Mouse (Mus musculus): ENCODE measurements around the gene Clec9a. TPM values are rescaled to one million over a fixed set of nuclear protein-coding genes. Genes with fewer than 3 reads are reported as not detected.

The Clec9a gene
- polyA plus RNA-seq, 1 experiment = 0.33 TPM

DNA sequence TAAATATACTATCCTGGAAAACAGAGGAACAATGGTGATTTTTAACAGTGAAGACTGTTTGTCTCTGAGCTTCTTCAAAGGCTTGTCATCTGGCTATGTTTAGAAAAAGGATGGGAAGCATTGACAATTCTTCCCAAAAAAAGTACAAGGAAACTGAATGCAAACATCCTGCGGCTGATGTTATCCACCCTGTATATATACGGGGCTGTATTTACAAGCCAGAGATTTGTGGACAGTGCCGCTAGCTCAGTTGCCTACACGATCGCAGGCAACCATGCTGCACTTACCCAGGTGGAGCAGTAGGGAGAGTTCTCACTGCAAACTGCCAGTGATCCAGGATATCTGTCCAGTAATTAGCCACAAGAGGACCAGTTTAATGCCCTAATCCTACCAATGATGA lies 16.6 kb downstream of the Clec9a start:
- TF ChIP-seq POLR2A (IDR thresholded peaks at IDR 0.05; ENCODE audit: borderline replicate concordance, extremely low read depth, insufficient read depth, insufficient read length, poor library complexity, severe bottlenecking) (no peak), CTCF (IDR thresholded peaks at IDR 0.05; ENCODE audit: borderline replicate concordance, extremely low read depth, insufficient read depth, insufficient read length) (no peak)
- DNase-seq (ENCODE audit: low read depth) = no peak

DNA sequence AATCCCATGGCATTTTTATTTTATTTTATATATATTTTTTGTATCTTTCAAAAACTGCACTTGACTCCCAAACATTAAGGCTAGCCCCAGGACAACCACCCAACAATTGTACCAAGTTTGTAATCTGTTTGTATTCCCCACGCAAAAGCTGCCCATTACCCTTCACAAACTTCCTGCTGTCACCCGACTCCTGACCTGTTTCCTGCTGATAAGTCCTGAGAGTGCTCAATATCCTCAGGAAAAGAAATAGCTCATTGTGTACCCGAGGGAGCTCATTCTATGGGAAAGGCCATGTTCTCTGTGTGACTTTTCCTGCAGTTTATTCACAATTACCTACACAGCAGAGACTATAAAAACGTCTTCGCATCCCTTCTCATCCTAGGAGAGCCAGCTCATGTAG lies 17.1 kb downstream of the Clec9a start:
- no peak for TF ChIP-seq POLR2A (IDR thresholded peaks at IDR 0.05; ENCODE audit: borderline replicate concordance, extremely low read depth, insufficient read depth, insufficient read length, poor library complexity, severe bottlenecking)
- TF ChIP-seq CTCF (IDR thresholded peaks at IDR 0.05; ENCODE audit: borderline replicate concordance, extremely low read depth, insufficient read depth, insufficient read length) = no peak
- DNase-seq (ENCODE audit: low read depth) = no peak

DNA sequence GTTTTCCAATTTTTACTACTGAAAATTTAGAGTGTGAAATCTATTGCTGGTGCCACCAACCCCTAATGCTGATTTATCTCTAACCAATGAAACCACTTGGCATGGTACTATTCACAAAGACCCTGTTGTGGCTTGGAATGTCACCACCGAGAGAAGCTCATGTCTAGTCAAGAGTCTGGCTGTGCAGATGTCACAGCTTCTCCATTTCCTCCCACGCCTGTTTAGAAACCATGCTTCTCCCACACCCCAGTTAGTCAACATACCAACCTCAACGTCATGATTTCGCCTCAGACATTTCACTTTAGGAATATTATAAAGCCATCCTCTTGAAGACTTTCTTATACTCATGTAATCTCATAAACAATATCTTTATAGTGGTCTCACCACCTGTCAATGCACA lies 18.6 kb downstream of the Clec9a start:
- DNase-seq (ENCODE audit: low read depth) = no peak
- TF ChIP-seq CTCF (IDR thresholded peaks at IDR 0.05; ENCODE audit: borderline replicate concordance, extremely low read depth, insufficient read depth, insufficient read length) = no peak
- TF ChIP-seq POLR2A (IDR thresholded peaks at IDR 0.05; ENCODE audit: borderline replicate concordance, extremely low read depth, insufficient read depth, insufficient read length, poor library complexity, severe bottlenecking) = no peak

DNA sequence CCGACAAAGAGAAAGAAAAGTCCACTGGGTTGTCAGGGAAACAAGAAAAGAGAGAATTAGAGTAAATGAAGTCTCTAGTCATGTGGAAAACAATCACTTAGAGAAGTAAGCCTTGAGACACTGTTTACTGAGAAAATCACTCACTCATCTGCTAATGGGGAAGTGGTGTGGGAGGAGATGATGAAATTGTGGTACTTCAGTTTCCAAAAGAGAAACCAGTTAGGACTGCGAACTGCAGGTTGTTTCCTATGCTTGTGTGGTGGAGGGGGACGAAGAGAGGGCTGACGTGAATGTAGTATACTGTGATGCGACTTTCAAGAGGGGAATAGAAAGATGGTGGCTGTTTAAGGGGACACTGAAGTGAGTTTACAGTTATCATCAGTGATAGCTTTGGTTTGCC lies 25.6 kb downstream of the Clec9a start:
- TF ChIP-seq CTCF (IDR thresholded peaks at IDR 0.05; ENCODE audit: borderline replicate concordance, extremely low read depth, insufficient read depth, insufficient read length) (no peak), POLR2A (IDR thresholded peaks at IDR 0.05; ENCODE audit: borderline replicate concordance, extremely low read depth, insufficient read depth, insufficient read length, poor library complexity, severe bottlenecking) (no peak)
- DNase-seq (ENCODE audit: low read depth) = peak; percentile 10

DNA sequence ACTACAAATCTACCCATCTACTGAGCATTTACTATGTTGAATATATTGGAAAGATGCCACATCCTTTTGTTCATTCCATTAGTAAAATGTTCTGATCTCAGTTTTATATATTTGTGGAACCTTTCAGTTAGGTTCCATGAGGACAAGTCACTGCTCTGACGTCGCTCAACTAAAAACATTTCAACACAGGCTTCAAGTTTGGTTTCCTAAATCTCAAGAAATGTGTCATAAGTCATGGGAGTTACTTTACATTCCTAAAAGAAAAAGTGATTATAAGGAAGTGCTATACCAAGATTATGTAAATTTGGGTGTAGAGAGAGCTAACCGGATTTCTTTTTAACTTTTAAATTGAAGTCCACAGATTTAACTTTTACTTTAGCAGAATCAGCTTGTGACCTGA lies 27.4 kb downstream of the Clec9a start:
- TF ChIP-seq CTCF (IDR thresholded peaks at IDR 0.05; ENCODE audit: borderline replicate concordance, extremely low read depth, insufficient read depth, insufficient read length) (no peak), POLR2A (IDR thresholded peaks at IDR 0.05; ENCODE audit: borderline replicate concordance, extremely low read depth, insufficient read depth, insufficient read length, poor library complexity, severe bottlenecking) (no peak)

DNA sequence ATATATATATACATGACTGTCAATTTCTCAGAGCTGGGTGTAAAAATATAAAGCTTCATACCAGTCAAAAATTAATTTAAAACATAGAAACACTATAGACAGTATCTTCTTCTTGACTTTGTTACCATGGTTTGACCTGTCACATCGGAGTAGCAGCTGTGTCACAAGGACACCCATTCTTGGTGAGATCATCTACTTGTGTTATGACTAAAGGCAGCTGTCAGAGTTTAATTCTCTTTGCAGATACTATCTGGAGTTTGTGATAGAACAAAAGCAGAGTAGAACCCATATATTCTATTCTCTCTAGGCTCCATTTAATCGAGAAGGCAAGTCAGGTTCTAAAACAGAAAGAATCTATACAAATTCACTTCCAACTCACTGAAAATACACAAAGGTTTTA lies 29.4 kb downstream of the Clec9a start:
- no peak for DNase-seq (ENCODE audit: low read depth)
- TF ChIP-seq CTCF (IDR thresholded peaks at IDR 0.05; ENCODE audit: borderline replicate concordance, extremely low read depth, insufficient read depth, insufficient read length) (no peak), POLR2A (IDR thresholded peaks at IDR 0.05; ENCODE audit: borderline replicate concordance, extremely low read depth, insufficient read depth, insufficient read length, poor library complexity, severe bottlenecking) (no peak)

More for the DNA sequence above, 27.4 kb downstream of the Clec9a start:
- DNase-seq (ENCODE audit: low read depth) = no peak

DNA sequence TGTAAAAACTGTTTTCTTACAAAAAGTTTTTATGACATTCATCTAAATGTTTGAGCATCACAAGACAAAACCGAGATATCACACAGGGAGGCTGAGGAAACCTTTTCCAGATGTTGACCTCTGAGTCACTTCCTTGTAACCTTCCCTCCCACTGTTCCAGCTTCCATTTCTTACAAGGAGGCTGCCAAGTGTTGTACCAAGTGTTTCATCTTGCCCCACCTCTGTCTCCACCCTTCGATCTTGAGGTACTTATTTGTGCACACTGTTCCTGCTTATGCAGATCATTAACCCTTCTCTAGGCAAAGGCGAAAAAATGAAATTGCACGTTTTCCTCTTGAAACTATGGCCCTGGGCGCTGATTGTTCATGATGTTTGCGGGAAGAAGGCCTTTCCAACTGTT lies 41.1 kb downstream of the Clec9a start:
- DNase-seq (ENCODE audit: low read depth) = peak; percentile 3
- no peak for TF ChIP-seq POLR2A (IDR thresholded peaks at IDR 0.05; ENCODE audit: borderline replicate concordance, extremely low read depth, insufficient read depth, insufficient read length, poor library complexity, severe bottlenecking)
- TF ChIP-seq CTCF (IDR thresholded peaks at IDR 0.05; ENCODE audit: borderline replicate concordance, extremely low read depth, insufficient read depth, insufficient read length) = no peak

DNA sequence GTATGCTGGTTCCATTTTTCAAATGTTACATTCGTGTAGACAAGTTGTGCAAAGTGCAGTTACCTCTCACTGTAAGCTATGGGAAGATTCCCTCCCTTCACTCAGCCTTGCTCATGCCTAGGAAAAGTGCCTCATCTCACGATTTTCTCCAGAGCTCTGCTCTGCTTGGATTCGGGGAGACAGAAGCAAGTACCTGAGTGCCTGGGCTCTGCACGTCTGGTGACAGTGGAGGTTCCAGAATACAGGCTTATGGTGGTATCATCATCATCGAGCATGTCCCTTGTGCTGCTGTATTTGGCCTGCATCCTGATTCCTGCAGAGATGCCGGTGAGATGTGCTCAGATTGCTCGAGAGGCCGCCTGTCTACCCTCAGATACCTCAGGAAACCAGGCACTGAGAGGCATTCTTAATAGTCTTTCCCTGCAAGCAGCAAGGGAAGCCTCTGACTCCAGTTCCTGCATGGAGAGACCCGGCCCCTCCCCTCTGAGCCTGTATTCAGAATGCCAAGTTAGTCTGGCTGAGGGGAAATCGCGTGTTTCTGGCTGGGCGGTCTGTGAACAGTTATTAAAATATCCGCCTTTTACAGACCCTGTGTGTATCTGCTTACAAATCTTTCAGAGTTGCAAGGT lies 42.9 kb downstream of the Clec9a start, which contains the start of gene Clec1a:
Gene Clec1a, minus strand, starts transcription at position 590 of the 629 bp plus-strand sequence.
- peak; percentile 43 for DNase-seq (ENCODE audit: low read depth)
- TF ChIP-seq POLR2A (IDR thresholded peaks at IDR 0.05; ENCODE audit: borderline replicate concordance, extremely low read depth, insufficient read depth, insufficient read length, poor library complexity, severe bottlenecking) (no peak), CTCF (IDR thresholded peaks at IDR 0.05; ENCODE audit: borderline replicate concordance, extremely low read depth, insufficient read depth, insufficient read length) (no peak)

DNA sequence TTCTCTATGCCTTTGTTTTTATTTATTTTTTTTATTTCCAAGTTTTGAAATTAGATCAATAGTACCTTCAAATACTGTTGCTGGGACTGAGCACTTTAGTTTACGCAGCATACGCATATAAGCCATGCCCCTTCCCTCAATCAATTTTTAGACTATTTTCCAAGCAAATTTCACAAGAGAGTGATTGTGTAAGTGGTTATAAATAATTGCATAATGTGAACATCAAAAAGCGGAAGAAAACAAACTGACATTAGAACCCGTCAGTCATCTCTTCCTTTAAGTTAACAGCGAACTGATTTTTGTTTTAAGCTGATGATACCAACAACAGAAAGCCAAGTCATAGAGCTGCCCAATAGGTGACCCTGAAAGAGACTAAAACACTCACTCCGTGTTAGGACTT lies 62.7 kb downstream of the Clec9a start:
- no peak for TF ChIP-seq POLR2A (IDR thresholded peaks at IDR 0.05; ENCODE audit: borderline replicate concordance, extremely low read depth, insufficient read depth, insufficient read length, poor library complexity, severe bottlenecking)
- no peak for TF ChIP-seq CTCF (IDR thresholded peaks at IDR 0.05; ENCODE audit: borderline replicate concordance, extremely low read depth, insufficient read depth, insufficient read length)

DNA sequence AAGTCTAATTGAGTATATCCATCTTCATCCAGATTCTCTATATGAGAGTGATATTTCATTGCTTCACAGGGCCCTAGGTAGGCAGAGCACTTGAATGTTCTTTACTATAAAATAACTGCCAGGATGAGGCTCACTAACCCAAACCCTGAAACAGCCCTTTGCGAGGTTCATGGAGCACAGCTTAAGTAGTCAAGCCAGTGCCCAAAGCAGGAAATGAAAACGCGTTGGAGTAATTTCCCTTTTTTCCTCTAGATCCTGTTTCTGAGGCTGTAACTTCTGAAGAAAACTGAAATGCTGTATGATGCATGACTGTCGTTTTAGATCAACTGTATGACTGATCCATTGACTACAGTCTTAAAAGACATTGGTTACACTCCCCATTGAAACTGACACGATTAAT lies 64.0 kb downstream of the Clec9a start:
- TF ChIP-seq POLR2A (IDR thresholded peaks at IDR 0.05; ENCODE audit: borderline replicate concordance, extremely low read depth, insufficient read depth, insufficient read length, poor library complexity, severe bottlenecking) (no peak), CTCF (IDR thresholded peaks at IDR 0.05; ENCODE audit: borderline replicate concordance, extremely low read depth, insufficient read depth, insufficient read length) (no peak)
- DNase-seq (ENCODE audit: low read depth) = no peak

More for the DNA sequence above, 62.7 kb downstream of the Clec9a start:
- no peak for DNase-seq (ENCODE audit: low read depth)

Other genes with a start within 250 kb of the Clec9a start
- gene Clec2d, start 228.2 kb upstream of the Clec9a start, polyA plus RNA-seq (2012; rRNA removed) = 1.9 and 2.1 TPM in 2 replicates
- gene Cd69, start 133.4 kb upstream of the Clec9a start, polyA plus RNA-seq (2012; rRNA removed) = not detected in 2 replicates
- gene 4922502D21Rik, start 77.1 kb upstream of the Clec9a start, polyA plus RNA-seq (2012; rRNA removed) = not detected in 2 replicates
- gene Clec12a, start 66.2 kb upstream of the Clec9a start, polyA plus RNA-seq (2012; rRNA removed) = 0.14 and 0.23 TPM in 2 replicates
- gene Clec12b, start 23.0 kb upstream of the Clec9a start, polyA plus RNA-seq (2012; rRNA removed) = 0.08 and 0.15 TPM in 2 replicates
- 0.82 and 1.9 TPM in 2 replicates for gene Clec1b, start 11.6 kb upstream of the Clec9a start, polyA plus RNA-seq (2012; rRNA removed)
- gene Clec1a, start 43.1 kb downstream of the Clec9a start, polyA plus RNA-seq (2012; rRNA removed) = 0.49 and 0.72 TPM in 2 replicates
- not detected in 2 replicates for gene Olr1, start 98.3 kb downstream of the Clec9a start, polyA plus RNA-seq (2012; rRNA removed)
- gene Tmem52b, start 103.7 kb downstream of the Clec9a start, polyA plus RNA-seq (2012; rRNA removed) = 0.10 TPM in 1 of 2 replicates, not detected in the other
- 151 and 161 TPM in 2 replicates for gene Gabarapl1, start 124.3 kb downstream of the Clec9a start, polyA plus RNA-seq (2012; rRNA removed)
- gene Klre1, start 169.0 kb downstream of the Clec9a start, polyA plus RNA-seq (2012; rRNA removed) = 0.08 and 0.11 TPM in 2 replicates
- 0.18 TPM in 1 of 2 replicates, not detected in the other for gene Klrd1, start 182.9 kb downstream of the Clec9a start, polyA plus RNA-seq (2012; rRNA removed)
- 0.01 TPM in 1 of 2 replicates, not detected in the other for gene Klrk1, start 215.0 kb downstream of the Clec9a start, polyA plus RNA-seq (2012; rRNA removed)
- gene Klrc3, start 234.5 kb downstream of the Clec9a start, polyA plus RNA-seq (2012; rRNA removed) = not detected in 2 replicates